Mouse (Mus musculus) MEL (cell line): ENCODE measurements at regions not wholly inside any gene's neighbourhood (a gene's known extent, or its start where the extent isn't known, plus 50 kb on each side); places are given as distances from the start of the nearest gene placed in this dataset.

Experiments
- CHD1 ChIP-seq: IDR thresholded peaks from 2 replicates; pipeline ENCODE4 v1.6.1; 2012; ENCODE audit warnings: low read depth, mild to moderate bottlenecking, inconsistent platforms, low read length, improper control_type of control experiment
- CHD2 ChIP-seq: IDR thresholded peaks from 2 replicates; pipeline ENCODE4 v1.6.1; 2011; ENCODE audit warnings: low read length, improper control_type of control experiment
- CTCF ChIP-seq, 3 experiments: IDR thresholded peaks in 2 of 3; conservative IDR thresholded peaks in 1 of 3; 2 replicates each; pipeline ENCODE4 v1.5.1; 2011 to 2012; ENCODE audit warnings: low read length in 3 of 3, low read depth in 2 of 3, mild to moderate bottlenecking in 2 of 3, improper control_type of control experiment in 1 of 3, inconsistent platforms in 1 of 3, mixed read lengths in 1 of 3, moderate library complexity in 1 of 3; ENCODE audit not compliant: control insufficient read depth in 1 of 3, insufficient read depth in 1 of 3, poor library complexity in 1 of 3, severe bottlenecking in 1 of 3
- HCFC1 ChIP-seq: IDR thresholded peaks from 2 replicates; pipeline ENCODE4 v1.6.1; 2012; ENCODE audit warnings: low read depth, mild to moderate bottlenecking, inconsistent platforms, low read length, improper control_type of control experiment, moderate library complexity
- MAX ChIP-seq: IDR thresholded peaks from 2 replicates; pipeline ENCODE4 v1.6.1; 2011; ENCODE audit warnings: low read length, improper control_type of control experiment
- MXI1 ChIP-seq: IDR thresholded peaks from 2 replicates; pipeline ENCODE4 v1.6.1; 2011; ENCODE audit warnings: mild to moderate bottlenecking, low read depth, low read length, improper control_type of control experiment
- POLR2A ChIP-seq, 2 experiments: IDR thresholded peaks; 2 replicates each; pipeline ENCODE4 v1.6.1; 2011 to 2012; ENCODE audit warnings: low read length in 2 of 2, mild to moderate bottlenecking in 2 of 2, control low read depth in 1 of 2, improper control_type of control experiment in 1 of 2, low read depth in 1 of 2, moderate library complexity in 1 of 2; ENCODE audit not compliant: control insufficient read depth in 1 of 2, insufficient read depth in 1 of 2, poor library complexity in 1 of 2
- POLR2AphosphoS2 ChIP-seq: IDR thresholded peaks from 2 replicates; pipeline ENCODE4 v1.6.1; 2011; ENCODE audit warnings: low read length, improper control_type of control experiment
- USF1 ChIP-seq: IDR thresholded peaks from 2 replicates; pipeline ENCODE4 v1.6.1; 2014; ENCODE audit warnings: low read depth, mild to moderate bottlenecking, inconsistent platforms, low read length, improper control_type of control experiment, moderate library complexity
- ZNF384 ChIP-seq: IDR thresholded peaks from 2 replicates; pipeline ENCODE4 v1.6.1; 2012; ENCODE audit warnings: low read depth, mild to moderate bottlenecking, inconsistent platforms, low read length, improper control_type of control experiment

GRCm38 (mm10) chr6:31318506-31318905, 80.0 kb upstream of the Mkln1 start:
- no peak for TF ChIP-seq ZNF384
- TF ChIP-seq CTCF (IDR thresholded peaks at IDR 0.05 in 2 of 3, conservative IDR thresholded peaks at IDR 0.05 in 1 of 3; ENCODE audit: control insufficient read depth in 1 of 3, insufficient read depth in 1 of 3, low read depth in 2 of 3, low read length in 3 of 3, poor library complexity in 1 of 3, severe bottlenecking in 1 of 3): no peak
- no peak for TF ChIP-seq MXI1
- no peak for TF ChIP-seq HCFC1
- no peak for TF ChIP-seq USF1
- TF ChIP-seq POLR2AphosphoS2: no peak
- no peak for TF ChIP-seq MAX
- no peak for TF ChIP-seq POLR2A (IDR thresholded peaks at IDR 0.05; ENCODE audit: control insufficient read depth in 1 of 2, insufficient read depth in 1 of 2, low read depth in 1 of 2, low read length in 2 of 2, poor library complexity in 1 of 2)
- no peak for TF ChIP-seq CHD1
- TF ChIP-seq CHD2: no peak
